Mouse (Mus musculus) adrenal gland, postnatal 4 days (tissue): ENCODE measurements around the gene Zdhhc3. TPM values are rescaled to one million over a fixed set of nuclear protein-coding genes. Genes with fewer than 3 reads are reported as not detected.

Source experiments
- DNase-seq, 2 experiments: peaks; one replicate each; pipeline ENCODE4 v3.0.0; 2021 to 2022; ENCODE audit warnings: low spot score in 2 of 2, mixed read lengths in 2 of 2
- total RNA-seq, 2 experiments: library from RNA; stranded (reverse); gene quantifications; 2 replicates each; pipeline ENCODE4 v1.2.3; 2021

The Zdhhc3 gene
- total RNA-seq, 2 experiments from 2014 or later = 77.9 to 81.1 TPM

- no peak for DNase-seq
Measured at GRCm38 (mm10) chr9:123123017-123123416, 10.0 kb upstream of the Zdhhc3 start.

GRCm38 (mm10) chr9:123115566-123115965, 2.6 kb upstream of the Zdhhc3 start:
- DNase-seq = no peak

GRCm38 (mm10) chr9:123113931-123114330, 926 bp upstream of the Zdhhc3 start:
- DNase-seq = no peak

- DNase-seq = no peak
Measured at GRCm38 (mm10) chr9:123111751-123112221, 1.2 kb downstream of the Zdhhc3 start.

- no peak for DNase-seq
Measured at GRCm38 (mm10) chr9:123109188-123109587, 3.8 kb downstream of the Zdhhc3 start.

GRCm38 (mm10) chr9:123107186-123107585, 5.8 kb downstream of the Zdhhc3 start:
- DNase-seq = no peak

- no peak for DNase-seq
Measured at GRCm38 (mm10) chr9:123104362-123104761, 8.6 kb downstream of the Zdhhc3 start.

- DNase-seq = no peak
Measured at GRCm38 (mm10) chr9:123103425-123103824, 9.6 kb downstream of the Zdhhc3 start.

GRCm38 (mm10) chr9:123099631-123100455, 13.2 kb downstream of the Zdhhc3 start:
- DNase-seq = no peak

GRCm38 (mm10) chr9:123090844-123091243, 22.2 kb downstream of the Zdhhc3 start:
- no peak for DNase-seq

- no peak for DNase-seq
Measured at GRCm38 (mm10) chr9:123087558-123087957, 25.4 kb downstream of the Zdhhc3 start.

GRCm38 (mm10) chr9:123085373-123085772, 27.6 kb downstream of the Zdhhc3 start:
- no peak for DNase-seq

- no peak for DNase-seq
Measured at GRCm38 (mm10) chr9:123080796-123081195, 32.2 kb downstream of the Zdhhc3 start.

- no peak for DNase-seq
Measured at GRCm38 (mm10) chr9:123080355-123080754, 32.6 kb downstream of the Zdhhc3 start.

GRCm38 (mm10) chr9:123079149-123079548, 33.9 kb downstream of the Zdhhc3 start:
- no peak for DNase-seq

- no peak for DNase-seq
Measured at GRCm38 (mm10) chr9:123060172-123060571, 52.8 kb downstream of the Zdhhc3 start.

- no peak for DNase-seq
Measured at GRCm38 (mm10) chr9:123058724-123059292, 54.2 kb downstream of the Zdhhc3 start.

- no peak for DNase-seq
Measured at GRCm38 (mm10) chr9:123047665-123048064, 65.3 kb downstream of the Zdhhc3 start.

GRCm38 (mm10) chr9:123034426-123034825, 78.6 kb downstream of the Zdhhc3 start, which contains the start of gene Tgm4:
Gene Tgm4 (plus strand): TSS chr9:123034726.
- DNase-seq = no peak

- no peak for DNase-seq
Measured at GRCm38 (mm10) chr9:123031496-123032246, 81.3 kb downstream of the Zdhhc3 start.

- DNase-seq = no peak
Measured at GRCm38 (mm10) chr9:123024201-123024600, 88.8 kb downstream of the Zdhhc3 start.
